Mouse (Mus musculus): Measurements from ENCODE around the gene Gnb5.

The Gnb5 gene

DNA sequence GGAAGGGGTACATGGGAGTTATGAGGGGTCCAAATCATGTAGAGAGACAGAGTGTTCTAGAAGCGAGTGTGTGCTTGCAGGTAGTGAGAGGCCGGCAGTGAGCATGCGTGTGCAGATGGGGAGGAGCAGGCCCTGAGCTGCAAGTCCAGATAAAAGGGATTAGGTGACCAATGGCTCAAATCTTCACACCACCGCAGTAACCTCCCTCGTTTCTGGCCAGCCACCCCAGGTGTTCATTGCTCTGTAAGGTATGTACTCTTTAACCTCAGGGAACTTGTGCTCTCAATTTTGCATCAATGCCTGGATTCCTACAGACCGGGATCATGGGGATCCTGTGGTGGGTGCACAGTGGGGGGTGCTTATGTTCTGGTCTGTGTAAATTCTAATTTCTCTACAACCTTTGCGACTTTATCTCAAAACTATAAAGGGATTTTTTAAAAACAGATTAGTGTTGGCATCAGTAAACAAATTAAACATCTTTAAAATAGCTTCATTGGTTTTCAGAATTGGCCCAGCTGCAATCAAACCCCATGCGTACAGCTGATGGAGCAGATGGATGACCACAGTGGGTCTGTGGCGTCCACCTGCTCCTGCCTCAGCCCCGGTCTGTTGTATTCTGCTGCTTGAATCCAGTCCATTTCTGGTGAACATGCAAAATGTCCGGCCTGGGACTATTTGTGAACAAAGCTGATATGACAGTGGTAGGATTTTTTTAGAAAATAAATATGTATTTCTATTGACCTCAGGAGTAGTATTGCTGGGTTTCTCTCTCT is at the start of gene Gnb5:
Gnb5 (plus strand) TSS at position 163 of the 773 bp plus-strand sequence.
- DNase-seq (ENCODE audit: low read depth, low spot score): no peak

- DNase-seq (ENCODE audit: low read depth, low spot score): no peak
Measured at GRCm38 (mm10) chr9:75258792-75259191, 47.3 kb upstream of the Gnb5 start.

- DNase-seq (ENCODE audit: low read depth, low spot score): peak; percentile 84
Measured at GRCm38 (mm10) chr9:75259656-75260055, 46.4 kb upstream of the Gnb5 start.

DNA sequence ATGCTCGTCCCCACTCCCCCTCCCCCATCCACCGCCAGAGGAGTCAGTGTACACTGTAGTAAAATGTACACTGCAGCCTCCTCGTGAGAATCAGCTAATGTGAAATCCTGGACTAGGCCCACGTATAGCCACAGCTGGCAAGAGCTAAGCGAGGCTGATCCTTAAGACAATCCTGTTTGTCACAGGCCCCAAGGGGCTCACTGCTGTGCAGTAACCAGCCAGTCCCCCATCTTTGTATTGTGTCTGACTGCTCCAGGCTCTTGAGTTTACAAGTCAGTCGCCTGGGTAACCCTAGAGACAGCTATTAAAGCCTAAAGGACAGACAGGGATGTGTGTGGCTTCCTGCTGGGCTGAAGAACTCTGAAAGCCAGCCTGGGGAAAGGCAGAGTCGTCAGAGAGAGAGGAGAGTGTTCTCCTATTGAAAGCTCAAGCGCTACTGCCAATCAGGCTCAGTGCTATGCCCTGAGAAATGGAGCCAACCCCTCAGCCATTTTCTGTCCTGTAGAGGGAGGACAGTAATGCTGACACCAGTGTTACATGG is 44.7 kb upstream of the Gnb5 start:
- DNase-seq (ENCODE audit: low read depth, low spot score): peak; percentile 71

DNA sequence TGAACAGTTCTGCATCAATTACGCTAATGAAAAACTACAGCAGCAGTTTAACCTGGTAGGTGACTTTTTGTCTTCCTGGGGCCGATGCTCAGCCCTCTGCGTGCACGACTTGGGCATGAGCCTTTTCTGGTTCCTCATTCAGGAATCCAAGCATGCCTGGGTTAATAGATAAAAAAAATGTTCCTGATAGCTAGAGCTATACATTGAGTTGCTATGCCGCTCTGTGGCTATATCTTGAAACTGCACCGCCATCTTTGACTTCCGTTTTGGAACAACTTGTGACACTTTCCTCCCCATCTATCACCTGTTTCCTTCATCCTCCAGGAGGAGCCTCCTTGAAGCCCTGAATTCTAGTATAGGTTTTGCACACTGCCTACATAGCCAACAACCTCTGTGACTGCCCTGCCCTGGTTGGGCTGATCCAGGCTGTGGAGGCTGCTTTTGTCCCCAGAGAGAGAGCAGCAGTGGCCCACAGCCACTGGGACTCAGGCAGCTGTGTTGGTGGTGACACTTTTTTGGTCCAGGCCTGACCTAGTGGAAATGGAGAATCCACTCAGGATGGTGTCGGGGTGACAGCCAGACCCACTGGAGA is 43.8 kb upstream of the Gnb5 start:
- no peak for DNase-seq (ENCODE audit: low read depth, low spot score)

- DNase-seq (ENCODE audit: low read depth, low spot score): peak; percentile 92
Measured at GRCm38 (mm10) chr9:75264008-75264718, 41.9 kb upstream of the Gnb5 start.

GRCm38 (mm10) chr9:75267147-75267546 is 38.9 kb upstream of the Gnb5 start:
- DNase-seq (ENCODE audit: low read depth, low spot score): no peak

DNA sequence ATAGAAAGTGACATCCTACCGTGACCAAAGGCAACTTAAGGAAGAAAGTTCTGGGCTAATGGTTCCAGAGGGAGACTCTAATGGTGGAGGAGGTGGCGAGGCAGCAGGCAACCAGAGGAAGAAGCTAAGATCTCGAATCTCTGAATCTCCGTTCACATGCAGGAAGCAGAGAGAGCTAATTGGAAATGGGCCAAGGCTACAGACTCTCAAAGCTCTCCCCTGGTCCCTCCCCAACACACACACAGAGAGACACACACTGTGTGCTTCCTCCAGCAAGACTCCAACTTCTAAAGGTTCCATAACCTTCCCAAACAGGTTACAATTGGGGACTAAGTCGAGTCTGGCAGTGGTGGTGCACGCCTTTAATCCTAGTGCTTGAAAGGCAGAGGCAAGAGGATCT is 35.7 kb upstream of the Gnb5 start:
- no peak for DNase-seq (ENCODE audit: low read depth, low spot score)

- no peak for DNase-seq (ENCODE audit: low read depth, low spot score)
Measured at GRCm38 (mm10) chr9:75271539-75271938, 34.5 kb upstream of the Gnb5 start.

DNA sequence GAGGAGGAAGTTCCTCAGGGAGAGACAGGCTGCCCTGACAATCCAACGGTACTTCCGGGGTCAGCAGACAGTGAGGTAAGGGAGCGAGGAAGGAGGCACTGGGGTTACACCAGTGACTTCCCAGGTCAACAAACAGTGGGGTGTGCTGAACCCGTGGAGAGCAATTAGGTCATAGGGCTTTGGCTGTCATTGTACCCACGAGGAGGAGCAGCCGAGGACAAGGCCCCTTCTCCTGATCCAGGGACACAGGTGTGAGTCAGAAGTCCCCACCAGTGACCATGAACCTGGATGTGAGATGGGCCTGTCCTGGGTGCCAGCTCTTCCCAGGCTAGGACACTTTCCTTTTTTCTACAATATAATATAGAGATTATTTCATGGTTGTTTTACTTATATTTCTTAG is 32.4 kb upstream of the Gnb5 start:
- DNase-seq (ENCODE audit: low read depth, low spot score): no peak

DNA sequence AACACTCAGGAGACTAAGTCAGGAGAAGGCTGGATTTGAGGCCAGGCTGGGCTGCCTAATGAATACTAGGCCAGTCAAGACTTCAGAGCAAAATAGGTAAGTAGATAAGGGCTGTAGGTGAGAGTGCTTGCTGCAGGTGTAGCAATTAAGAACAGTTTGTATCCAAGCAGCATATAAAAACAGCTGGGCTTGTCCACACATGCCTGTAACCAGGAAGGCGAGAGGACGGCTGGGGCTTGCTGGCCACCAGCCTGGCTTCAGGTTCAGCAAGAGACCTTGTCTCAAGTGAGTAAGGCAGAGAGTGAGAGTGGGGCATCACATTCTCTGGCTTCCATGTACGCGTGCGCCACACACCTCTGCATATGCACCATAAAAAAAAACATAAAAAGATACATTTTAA is 31.6 kb upstream of the Gnb5 start:
- DNase-seq (ENCODE audit: low read depth, low spot score): no peak

DNA sequence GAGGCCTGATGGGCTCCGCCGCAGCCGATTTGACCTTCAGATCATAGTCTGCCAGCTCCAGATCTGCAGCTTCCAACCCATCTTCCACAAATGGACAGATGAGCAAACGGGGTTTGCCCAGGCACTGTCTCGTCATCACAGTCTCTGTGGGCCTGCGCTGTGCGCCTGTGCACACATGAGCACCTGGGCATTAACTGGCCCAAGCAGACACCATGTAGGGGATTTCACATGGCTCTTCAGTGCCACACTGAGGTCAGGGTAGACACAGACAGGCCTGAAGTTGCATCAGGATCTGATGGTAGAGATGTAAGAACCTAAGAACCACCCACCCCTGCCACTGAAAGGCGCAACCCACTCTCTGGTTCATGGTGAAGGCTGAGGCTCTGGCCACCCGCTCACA is 31.0 kb upstream of the Gnb5 start:
- DNase-seq (ENCODE audit: low read depth, low spot score): peak; percentile 26

DNA sequence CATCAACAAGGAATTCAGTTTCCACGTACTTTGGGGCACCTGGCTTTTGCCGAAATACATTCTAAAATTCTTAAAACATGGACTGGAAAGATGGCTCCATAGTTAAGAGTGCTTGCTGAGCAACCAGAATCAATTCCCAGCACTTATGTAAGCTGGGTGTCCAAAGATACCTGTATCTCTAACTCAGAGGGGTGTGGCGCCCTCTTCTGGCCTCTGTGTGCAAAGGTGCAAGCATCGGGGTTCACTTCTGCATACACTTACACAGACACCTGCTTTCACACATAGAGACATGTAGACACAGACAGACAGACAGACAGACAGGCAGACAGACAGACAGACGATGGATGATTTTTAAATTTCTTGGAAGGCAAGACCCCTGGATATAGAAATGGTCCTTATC is 25.3 kb upstream of the Gnb5 start:
- peak; percentile 65 for DNase-seq (ENCODE audit: low read depth, low spot score)

DNA sequence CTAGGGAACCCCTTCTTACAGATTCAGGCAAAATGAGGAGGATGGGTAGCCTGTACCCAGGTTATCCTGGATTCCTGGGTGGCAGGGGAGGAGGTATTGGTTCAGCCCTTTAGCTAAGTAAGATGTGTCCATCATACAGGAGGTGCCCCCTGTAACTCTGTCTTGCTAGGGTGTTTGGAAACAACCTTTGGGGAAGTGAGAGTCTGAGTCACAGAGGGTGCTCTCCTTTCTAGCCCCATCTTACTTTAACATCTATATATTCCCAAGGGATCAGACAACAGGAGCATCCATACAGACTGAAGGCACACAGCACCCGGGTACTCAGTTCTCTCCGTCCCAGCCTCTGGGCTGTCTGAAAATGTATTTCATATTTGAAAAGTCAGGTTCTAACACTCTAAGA is 23.9 kb upstream of the Gnb5 start:
- DNase-seq (ENCODE audit: low read depth, low spot score): no peak

- DNase-seq (ENCODE audit: low read depth, low spot score): peak; percentile 83
Measured at GRCm38 (mm10) chr9:75282830-75283229, 23.3 kb upstream of the Gnb5 start.

DNA sequence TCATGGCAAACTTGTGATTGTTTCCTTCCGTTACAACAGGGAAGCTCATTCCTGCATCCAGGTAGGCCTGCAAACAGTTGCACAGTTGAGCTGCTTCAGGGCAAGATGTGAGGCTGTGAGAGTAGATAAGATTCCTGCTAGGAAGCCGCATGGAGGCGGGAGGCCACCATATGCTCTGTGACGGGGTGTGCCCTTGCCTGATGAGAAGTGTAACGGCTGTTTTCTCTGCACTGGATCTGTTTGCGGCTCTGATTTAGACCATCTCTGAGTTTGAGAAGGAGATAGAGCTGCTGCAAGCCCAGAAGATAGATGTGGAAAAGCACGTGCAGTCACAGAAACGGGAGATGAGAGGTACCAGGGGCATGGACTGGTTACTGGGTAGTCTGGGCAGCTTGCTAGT is 22.5 kb upstream of the Gnb5 start:
- no peak for DNase-seq (ENCODE audit: low read depth, low spot score)

DNA sequence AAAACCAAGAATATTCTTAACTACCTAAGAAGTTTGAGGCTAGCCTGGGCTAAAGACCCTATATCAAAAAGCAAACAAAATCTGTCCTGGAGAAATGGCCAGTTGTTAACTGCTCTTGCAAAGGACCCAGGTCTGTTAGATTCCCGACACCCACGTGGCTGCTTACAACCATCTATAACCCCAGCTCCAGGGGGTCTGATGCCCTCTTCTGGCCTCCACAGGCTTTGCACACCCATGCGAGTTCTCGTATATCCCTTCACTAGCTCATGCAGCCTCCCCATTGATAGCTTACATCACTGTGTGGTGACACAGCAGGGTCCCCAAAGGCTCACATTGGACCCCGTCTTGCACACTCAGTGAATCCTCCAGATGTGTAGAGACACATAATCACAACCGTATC is 20.7 kb upstream of the Gnb5 start:
- peak; percentile 61 for DNase-seq (ENCODE audit: low read depth, low spot score)

DNA sequence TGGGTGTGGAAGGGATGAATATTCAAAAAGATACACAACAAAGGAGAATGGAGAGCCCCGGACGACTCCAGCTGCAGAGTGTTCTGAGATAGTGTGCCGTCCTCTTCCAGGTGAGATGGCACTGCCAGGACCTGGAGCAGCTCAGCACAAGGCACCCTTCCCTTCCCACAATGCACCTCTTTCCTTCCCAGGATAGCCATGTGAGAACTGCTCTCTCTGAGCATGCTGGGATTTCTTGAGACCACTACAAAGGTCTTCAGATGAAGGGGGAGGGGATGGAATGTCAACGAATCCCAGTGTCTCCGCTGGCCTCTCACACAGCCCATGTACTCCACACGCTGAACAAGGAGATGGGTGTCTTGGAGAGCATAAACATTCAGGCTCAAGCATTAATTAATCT is 18.5 kb upstream of the Gnb5 start:
- peak; percentile 84 for DNase-seq (ENCODE audit: low read depth, low spot score)

- peak; percentile 77 for DNase-seq (ENCODE audit: low read depth, low spot score)
Measured at GRCm38 (mm10) chr9:75289545-75289944, 16.5 kb upstream of the Gnb5 start.

DNA sequence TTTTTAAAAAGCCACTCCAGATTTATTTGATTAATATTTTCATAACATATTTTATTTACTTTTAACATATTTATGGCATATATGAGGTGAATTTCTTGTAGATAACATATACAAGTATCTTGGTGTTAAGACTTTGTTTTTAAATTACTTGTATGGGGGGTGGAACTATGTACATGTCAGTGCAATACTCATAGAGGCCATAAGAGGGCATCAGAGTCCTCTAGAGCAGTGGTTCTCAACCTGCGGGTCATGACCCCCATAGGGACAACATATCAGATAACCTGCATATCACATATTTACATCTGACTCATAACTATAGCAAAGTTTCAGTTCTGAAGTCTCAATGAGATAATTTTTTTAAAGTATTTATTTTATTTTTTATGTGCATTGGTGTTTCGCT is 6.7 kb upstream of the Gnb5 start:
- DNase-seq (ENCODE audit: low read depth, low spot score): peak; percentile 69

GRCm38 (mm10) chr9:75303033-75303432 is 3.1 kb upstream of the Gnb5 start:
- DNase-seq (ENCODE audit: low read depth, low spot score): peak; percentile 33

DNA sequence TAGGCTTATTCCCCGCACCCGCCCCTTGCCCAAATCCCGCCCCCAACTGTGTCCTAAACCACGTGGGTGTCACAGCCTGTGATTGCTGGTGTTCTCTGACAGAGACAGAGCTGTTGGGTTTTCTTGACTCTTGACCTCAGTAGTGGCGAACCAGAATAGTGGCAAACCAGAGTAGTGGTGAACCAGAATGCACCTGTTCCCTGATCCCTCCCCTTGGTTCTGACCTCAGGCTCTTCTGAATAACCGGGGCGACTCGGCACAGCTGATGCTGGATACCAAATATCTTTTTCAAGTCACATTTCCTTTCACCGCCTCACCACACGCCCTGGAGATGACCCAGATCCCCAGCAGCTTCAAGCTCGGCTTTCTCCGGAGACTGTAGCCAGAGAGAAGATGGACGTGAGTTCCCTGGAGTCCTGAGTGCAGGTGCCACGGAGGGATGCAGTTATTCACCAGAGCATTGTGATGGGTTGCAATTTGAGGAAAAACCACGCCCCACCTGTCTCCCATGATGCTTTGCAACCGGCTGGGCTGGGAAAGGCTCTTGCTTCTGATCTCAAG is 2.3 kb upstream of the Gnb5 start:
- peak; percentile 94 for DNase-seq (ENCODE audit: low read depth, low spot score)
